Mouse (Mus musculus) cortical plate, adult 2 months (tissue): ENCODE measurements around the gene Ndufa11.

ENCODE experiments used
- CTCF ChIP-seq: fragments of 200-500 bp; IDR thresholded peaks from 2 replicates; pipeline ENCODE4 v1.5.1; 2011; ENCODE audit warnings: mild to moderate bottlenecking, control low read depth, low read length; ENCODE audit not compliant: insufficient read depth; ENCODE audit errors: extremely low read depth
- POLR2A ChIP-seq: fragments of 200-500 bp; IDR thresholded peaks from 2 replicates; pipeline ENCODE4 v1.6.1; 2011; ENCODE audit warnings: mild to moderate bottlenecking, low read length, control low read depth; ENCODE audit not compliant: insufficient read depth; ENCODE audit errors: extremely low read depth

GRCm38 (mm10) chr17:56682880-56683279, 34.7 kb upstream of the Ndufa11 start:
- TF ChIP-seq CTCF (no peak), POLR2A (no peak)
